Mouse (Mus musculus): ENCODE results near the gene Son.

Son gene

GRCm38 (mm10) chr16:91688023-91688618 is 40.8 kb downstream of the Son start:
- no peak for DNase-seq (ENCODE audit: low spot score in 2 of 2)

- peak; percentile 91 to 95 for DNase-seq (ENCODE audit: low spot score in 2 of 2)
Observed at GRCm38 (mm10) chr16:91688619-91689334, 41.5 kb downstream of the Son start, which contains the start of gene Donson. Donson (minus strand) TSS chr16:91688770.

GRCm38 (mm10) chr16:91689791-91690190 is 42.5 kb downstream of the Son start:
- DNase-seq (ENCODE audit: low spot score in 2 of 2) = no peak

GRCm38 (mm10) chr16:91694455-91695084 is 47.3 kb downstream of the Son start:
- peak; percentile 59 to 83 for DNase-seq (ENCODE audit: low spot score in 2 of 2)

GRCm38 (mm10) chr16:91695108-91695755 is 47.9 kb downstream of the Son start:
- no peak for DNase-seq (ENCODE audit: low spot score in 2 of 2)

GRCm38 (mm10) chr16:91698995-91699394 is 51.7 kb downstream of the Son start:
- DNase-seq (ENCODE audit: low spot score in 2 of 2) = no peak

- no peak for DNase-seq (ENCODE audit: low spot score in 2 of 2)
Observed at GRCm38 (mm10) chr16:91701908-91702307, 54.6 kb downstream of the Son start.

GRCm38 (mm10) chr16:91702771-91703188 is 55.5 kb downstream of the Son start:
- no peak for DNase-seq (ENCODE audit: low spot score in 2 of 2)

GRCm38 (mm10) chr16:91704603-91705340 is 57.5 kb downstream of the Son start:
- no peak for DNase-seq (ENCODE audit: low spot score in 2 of 2)

GRCm38 (mm10) chr16:91710241-91710640 is 62.9 kb downstream of the Son start:
- no peak for DNase-seq (ENCODE audit: low spot score in 2 of 2)

- DNase-seq (ENCODE audit: low spot score in 2 of 2) = no peak
Observed at GRCm38 (mm10) chr16:91716927-91717349, 69.6 kb downstream of the Son start.

- no peak for DNase-seq (ENCODE audit: low spot score in 2 of 2)
Observed at GRCm38 (mm10) chr16:91717399-91717798, 70.1 kb downstream of the Son start.

- no peak for DNase-seq (ENCODE audit: low spot score in 2 of 2)
Observed at GRCm38 (mm10) chr16:91724247-91724646, 76.9 kb downstream of the Son start.

- no peak for DNase-seq (ENCODE audit: low spot score in 2 of 2)
Observed at GRCm38 (mm10) chr16:91727433-91727832, 80.1 kb downstream of the Son start.

GRCm38 (mm10) chr16:91728123-91729065 is 81.1 kb downstream of the Son start, which contains the start of gene Cryzl1:
Cryzl1 (minus strand) TSS chr16:91728975.
- DNase-seq (ENCODE audit: low spot score in 2 of 2) = peak; percentile 97 to 98

All from urinary bladder, postnatal 4 days (tissue).